Mouse (Mus musculus): ENCODE data around the gene Cnih1.
"Not testable (repeated sequence)": the region's sequence is repeated elsewhere in the genome, so short reads cannot be mapped to it uniquely, and the experiment has no call there.

Gene Cnih1

DNA sequence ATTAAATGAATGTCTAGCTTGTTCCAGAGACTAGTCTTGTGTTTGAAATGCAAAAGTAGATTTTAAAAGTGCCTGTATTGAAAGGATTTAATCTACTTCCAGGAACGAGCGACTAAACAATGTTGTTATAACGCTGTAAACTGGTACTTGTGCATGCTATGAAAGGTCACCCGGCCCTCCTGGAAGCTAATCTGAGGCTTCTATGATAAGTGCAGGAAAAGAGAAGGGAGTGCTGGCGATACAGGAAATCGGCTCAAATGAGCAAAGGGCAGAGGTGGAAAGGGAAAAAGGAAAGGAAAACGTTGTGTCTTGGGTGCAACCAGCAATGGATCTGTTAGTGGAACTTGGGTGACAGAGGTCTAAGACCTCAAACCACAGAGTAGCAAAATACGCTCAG is 292 bp upstream of the Cnih1 start:
- DNase-seq (ENCODE audit: low spot score): no peak

DNA sequence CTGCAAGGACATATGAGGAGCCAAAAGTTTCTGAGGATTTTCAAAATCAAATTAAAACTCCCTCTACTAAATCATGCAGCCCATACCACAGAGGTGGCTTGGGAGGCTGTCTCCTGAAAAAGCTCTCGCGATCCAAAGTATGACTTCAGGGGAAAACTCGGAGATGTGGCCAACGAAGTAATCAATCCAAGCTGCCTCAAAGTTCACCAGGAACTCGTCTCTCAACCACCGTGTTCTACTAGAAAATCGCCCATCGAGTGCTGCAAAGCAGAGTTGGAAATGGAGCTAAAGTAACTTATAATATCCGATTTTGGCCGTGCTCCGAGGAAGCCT is 791 bp downstream of the Cnih1 start:
- DNase-seq (ENCODE audit: low spot score): no peak

DNA sequence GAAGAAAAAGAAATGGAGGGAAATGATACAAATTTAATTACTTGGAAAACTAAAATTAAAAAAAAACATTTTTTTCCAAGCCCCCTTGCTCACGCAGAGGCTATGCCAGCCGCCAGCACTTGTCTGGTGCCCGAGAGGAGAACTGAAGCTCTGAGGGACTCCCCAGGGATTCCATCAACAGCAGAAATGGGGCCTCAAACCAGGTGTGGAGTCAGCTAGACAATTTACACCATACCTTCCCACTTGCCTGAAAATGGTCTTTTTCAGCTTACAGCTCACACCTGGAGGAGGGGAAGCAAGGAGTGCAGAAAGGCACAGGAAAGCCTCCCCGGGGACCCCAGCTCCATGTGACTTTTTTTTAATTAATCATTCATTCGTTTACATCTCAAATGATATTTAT is 3.0 kb downstream of the Cnih1 start:
- DNase-seq (ENCODE audit: low spot score): no peak

DNA sequence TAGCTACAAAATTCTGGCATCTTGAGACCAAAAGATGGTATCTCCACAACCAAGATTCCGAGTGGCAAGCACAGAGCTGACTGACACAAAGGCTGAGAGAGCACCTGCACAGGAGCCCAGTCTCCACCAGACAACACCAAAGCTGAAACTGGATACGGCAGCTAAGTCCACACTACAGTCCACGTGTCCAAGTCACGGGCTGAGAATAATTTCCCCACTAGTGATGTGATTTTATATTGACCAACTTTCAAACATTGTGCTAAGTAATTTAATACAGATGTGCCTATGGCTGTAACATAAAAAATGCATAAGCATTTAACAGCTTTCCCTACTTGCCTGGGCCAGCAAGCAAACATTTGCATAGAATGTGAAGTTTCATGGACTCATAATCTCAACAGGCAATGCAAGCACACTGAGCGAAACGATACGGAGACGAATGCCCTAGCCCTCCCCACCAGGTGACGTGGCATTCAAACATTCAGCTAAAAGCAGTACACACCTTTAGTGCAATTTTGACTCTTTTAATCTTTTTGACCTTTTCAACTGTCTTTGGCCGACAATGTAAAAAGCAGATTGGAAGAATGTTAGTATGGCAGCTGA is 4.8 kb downstream of the Cnih1 start:
- no peak for DNase-seq (ENCODE audit: low spot score)

DNA sequence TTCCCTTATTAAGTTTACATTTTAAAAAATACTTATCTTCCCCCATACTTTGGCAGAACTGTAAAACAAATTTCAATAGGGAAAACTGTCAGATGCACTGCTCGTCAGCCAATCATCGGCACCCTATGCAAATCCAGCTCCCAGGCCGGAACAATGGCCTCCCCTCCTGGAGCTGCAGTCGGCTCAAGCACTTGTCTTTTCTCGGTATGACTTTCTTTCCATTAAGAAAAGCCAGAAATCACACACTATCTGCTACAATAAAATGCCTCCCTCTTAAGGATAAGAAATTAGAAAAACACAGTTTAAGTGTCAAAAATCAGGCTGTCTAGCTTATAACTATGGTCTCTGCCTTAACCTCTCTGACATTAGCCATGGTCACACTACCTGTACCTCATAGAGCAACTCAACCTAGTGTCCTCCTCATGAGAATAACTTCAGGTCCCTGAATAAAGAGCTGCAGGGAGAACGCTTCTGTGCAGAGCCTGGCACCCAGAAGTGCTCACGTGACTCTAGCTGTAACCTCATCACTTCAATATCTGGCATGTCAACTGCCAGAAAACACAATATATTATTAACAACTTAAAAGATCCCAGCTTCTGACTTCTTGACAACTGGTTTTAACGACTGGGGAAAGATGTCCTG is 5.9 kb downstream of the Cnih1 start:
- no peak for DNase-seq (ENCODE audit: low spot score)

DNA sequence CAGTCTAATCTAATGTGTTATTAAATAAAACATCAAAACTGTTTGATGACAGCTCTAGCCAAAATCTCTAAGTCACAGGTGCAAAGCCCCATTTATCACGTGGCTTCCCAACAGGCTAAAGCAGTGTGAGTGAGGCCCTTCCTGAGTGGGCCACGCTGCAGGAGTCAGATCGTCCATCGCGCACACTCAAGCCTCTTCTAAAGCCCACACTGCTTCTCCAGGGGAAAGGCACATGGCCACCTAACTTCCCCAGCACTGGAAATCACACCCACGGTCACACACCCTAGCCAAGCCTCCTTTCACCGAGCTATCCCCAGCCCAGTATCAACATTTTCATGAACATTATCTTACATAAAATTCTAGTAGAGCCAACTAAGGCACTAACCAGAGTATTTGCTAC is 7.1 kb downstream of the Cnih1 start:
- DNase-seq (ENCODE audit: low spot score): no peak

DNA sequence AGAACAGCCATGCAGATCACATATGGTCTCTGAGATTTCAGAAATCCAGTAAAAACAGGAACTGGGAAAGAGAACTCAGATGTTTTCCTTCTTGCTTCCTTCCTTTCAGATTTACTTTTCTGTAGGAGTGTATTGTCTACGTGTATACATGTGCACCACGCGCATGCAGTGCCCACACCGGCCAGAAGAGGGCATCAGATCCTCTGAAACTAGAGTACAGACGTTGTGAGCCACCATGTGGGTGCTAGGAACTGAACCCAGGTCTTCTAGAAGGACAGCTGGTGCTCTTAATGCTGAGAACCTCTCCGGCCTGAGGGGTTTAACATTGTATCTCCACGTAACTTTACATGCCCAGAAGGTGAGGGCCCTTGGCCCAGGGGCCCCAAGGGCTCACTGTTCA is 9.0 kb downstream of the Cnih1 start:
- DNase-seq (ENCODE audit: low spot score): no peak

DNA sequence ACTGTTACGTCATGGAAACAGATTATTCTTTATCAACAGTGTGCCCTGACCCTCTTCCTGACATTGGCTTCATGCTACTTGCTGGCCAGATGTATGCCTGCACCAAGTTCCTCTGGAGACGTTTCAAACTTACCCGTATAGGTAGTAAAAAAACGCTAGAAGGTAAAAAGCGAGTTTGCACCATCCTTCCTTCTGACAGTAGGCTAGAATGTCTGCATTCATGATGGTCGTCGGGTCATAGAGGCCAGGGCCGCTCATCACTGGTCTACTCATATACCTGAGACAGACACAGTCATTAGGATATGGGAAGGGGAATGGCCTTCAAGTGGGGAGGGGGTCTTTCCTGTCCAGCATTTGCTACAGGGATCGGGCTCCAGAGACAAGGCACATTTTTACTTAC is 9.5 kb downstream of the Cnih1 start:
- DNase-seq (ENCODE audit: low spot score): no peak

DNA sequence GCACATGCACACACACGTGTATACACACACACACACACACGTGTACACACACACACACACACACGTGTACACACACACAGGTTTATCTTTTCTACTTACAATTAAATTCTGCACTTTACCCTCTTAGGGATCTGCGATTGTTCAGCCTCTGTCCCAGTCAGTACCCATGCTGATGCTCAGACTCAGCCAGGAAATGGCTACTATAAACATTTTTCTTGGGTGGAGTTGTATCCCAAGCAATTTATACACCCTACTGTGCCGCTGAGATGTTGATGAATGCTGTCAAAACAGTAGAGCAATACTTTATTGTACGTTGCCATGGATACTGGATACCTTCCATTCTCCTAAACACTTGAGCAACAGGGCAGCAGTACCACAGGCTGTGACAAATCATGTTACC is 18.2 kb downstream of the Cnih1 start:
- no peak for DNase-seq (ENCODE audit: low spot score)

DNA sequence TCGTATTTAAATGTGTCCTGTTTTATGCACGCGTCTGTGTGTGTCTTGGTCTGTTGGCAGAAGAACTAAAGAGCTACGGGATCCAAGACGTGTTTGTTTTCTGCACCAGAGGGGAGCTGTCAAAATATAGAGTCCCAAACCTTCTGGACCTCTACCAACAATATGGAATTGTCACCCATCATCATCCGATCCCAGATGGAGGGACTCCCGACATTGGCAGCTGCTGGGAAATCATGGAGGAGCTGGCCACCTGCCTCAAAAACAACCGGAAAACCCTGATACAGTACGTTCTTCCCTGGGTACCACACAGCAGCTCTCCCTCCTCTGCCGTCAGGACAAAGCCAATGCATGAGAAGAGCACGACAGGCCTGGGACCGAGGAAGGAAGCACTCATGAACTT is 21.1 kb downstream of the Cnih1 start:
- peak; percentile 57 for DNase-seq (ENCODE audit: low spot score)

DNA sequence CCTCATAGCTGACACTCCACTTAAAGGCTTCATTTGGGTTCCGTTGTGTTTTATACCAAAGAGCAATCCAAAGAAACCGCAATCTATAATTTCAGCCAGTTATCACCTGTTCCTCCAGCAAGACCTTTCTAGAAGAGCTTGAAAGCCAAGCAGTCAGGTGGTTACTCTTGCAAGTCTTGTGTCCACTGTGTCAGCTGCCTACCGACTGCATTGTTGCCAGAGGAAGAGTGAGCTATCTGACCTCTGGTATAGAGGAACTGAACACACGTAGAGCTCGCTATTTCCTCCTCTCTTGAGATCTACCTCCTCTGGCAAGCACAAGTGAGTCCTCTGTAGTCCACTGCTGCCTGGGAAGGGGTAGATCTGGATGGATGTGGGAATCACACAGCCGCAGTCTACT is 27.0 kb downstream of the Cnih1 start:
- DNase-seq (ENCODE audit: low spot score): no peak

DNA sequence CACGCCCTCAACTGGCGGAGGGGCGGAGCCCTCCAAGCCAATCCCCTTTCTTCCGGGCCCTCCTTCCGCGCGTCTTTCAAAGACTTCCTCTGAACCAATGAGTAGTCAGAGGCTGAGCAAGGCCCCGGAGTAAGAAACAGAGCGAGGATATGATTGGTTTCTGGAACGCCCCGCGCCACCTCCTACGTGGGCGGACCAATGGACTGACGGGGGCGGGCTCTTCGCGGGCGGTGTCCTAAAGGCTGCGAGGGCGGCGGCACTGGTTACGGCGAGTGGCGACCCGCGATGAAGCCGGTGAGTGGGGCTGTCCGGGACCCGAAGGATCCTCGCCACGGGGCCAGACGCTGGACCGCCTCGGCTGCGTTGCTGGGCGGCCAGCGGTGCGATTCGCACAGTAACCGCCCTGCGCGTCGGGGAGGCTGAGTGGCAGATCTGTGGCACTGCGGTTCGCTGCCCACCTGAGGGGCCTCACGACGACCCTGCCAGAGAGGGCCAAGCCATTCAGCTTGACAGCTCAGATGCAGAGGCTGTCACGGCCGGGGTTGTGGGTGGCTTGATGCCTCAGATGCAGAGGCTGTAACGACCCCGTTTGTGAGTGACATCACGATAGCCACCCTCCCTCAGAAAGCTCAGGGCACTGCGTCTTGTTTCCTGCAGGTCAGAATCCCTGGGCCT is 27.7 kb downstream of the Cnih1 start, which contains the start of gene Cdkn3:
Gene Cdkn3, plus strand, starts transcription at position 187 of the 675 bp plus-strand sequence.
- DNase-seq (ENCODE audit: low spot score): peak; percentile 68

DNA sequence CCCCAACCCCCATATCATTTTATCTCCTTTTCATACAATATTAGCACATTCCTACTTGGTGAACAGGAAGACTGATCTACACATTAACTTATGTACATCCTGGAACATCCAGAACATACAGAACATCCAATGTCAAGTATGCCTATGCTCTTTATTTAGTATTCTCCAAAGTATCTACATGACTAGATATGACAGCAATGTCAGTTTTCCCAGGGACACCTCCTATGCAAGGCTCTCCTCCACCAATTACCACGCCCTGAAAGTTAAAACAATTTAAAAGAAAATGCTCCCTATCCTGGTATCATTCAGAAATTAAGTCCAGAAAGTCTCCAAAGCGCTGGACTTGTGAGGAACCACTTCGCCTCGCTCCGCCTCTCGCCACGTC is 28.2 kb downstream of the Cnih1 start:
- DNase-seq (ENCODE audit: low spot score): no peak

DNA sequence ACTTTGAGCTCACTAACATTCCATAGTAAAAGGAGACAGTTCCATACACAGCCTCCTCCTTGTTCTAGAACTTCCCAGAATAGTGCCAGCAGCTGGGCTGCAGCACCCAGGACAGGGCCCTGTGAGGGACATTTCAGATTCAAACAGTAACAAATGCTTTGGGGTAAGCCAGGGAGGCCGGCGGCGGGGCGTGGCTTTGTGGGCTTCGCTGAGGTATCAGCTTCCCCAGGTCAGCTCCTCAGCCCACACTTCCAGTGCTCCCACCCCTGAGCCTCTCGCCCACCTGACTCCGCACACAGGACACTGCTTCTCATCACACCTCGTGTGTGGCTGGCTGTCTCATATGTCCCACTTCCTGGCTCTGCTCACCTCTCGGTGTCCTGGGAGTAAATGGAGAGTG is 30.5 kb downstream of the Cnih1 start:
- no peak for DNase-seq (ENCODE audit: low spot score)

DNA sequence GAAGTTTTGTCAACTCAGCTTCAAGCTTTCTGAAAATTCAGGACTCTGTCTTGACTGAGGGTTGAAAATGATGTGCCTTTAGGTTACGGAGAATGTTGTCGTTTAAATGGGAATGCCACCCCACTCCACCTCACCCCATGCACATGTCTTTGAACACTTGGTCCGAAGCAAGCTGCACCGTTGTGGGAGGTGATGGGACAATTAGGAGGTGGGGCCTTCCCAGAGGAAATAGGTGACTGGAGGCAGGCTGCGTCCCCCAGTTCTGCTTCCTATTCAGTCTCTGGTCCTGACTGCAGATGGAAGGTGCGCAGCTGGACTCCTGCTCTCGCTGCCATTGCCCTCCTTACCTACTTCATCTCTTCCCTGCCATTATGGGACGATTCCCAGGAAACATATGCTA is 32.4 kb downstream of the Cnih1 start:
- DNase-seq (ENCODE audit: low spot score): no peak

DNA sequence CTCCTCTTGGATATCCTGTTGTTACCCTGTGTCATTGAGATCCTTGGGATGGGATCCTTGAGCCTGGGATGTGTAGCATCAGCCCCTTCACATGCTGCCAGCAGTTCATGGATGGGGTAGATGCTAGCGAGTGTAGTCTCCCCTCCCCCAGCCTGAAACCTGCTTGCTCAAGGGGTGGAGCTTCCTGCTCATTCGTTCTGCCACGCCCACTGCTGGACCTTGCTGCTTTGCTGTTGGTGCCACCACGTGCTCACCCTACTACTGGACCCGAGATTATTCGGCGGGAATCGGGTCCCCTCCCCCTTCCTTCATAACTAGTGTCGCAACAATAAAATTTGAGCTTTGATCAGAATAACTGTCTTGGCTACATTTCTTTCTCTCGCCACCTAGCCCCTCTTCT is 33.8 kb downstream of the Cnih1 start:
- DNase-seq (ENCODE audit: low spot score): not testable (repeated sequence)

DNA sequence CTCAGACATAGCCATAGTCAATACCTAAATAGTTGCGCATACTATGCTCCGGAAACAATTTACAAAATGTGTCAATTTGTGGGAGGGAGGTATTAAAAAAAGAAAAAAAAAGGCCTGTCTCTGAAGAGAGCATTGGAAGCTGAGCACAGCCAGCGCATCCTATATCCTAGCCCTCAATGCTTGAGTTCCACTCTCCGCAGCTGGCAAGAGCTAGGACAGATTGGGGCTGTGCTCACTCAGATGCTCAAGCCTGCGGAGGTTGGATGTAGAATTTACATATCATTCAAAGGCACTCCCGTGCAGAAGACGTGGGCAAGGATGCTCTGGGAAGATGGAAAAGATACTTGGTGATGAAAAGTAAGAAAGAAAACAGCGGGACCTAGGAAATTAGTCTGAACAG is 42.8 kb downstream of the Cnih1 start:
- DNase-seq (ENCODE audit: low spot score): no peak

DNA sequence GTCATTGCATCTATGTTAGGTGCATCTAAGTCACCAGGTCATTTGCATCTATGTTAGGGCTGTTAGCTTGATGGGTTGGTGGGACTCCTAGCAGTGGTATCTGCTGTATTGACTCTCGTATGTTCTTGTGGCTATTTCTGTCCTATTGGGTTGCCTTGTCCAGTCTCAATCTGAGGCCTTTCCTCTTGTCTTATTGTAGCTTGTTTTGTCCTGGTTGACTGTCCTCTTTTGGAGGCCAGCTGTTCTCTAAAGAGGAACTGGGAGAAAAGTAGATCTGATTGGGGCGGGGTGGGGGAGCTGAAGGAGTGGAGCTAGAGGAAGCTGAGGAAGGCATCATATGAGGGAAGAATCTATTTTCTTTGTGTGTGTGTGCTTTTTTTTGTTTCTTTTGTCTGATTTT is 45.5 kb downstream of the Cnih1 start:
- no peak for DNase-seq (ENCODE audit: low spot score)

DNA sequence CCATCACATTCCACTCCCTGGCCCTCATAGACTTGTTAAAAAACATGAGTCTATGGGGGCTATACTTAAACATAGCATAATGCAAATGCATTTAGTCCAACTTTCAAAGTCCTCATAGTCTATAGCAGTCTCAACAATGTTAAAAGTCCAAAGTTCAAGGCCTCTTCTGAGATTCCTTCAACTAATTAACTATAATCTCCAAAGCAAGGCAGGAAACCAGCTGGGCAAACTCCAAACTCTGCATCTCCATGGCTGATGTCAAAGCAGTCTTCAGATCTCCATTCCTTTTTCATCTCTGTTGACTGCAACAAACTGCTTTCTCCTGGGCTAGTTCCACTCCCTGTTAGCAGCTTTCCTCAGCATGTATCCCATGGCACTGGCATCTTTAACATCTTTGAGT is 50.9 kb downstream of the Cnih1 start:
- not testable (repeated sequence) for DNase-seq (ENCODE audit: low spot score)

DNA sequence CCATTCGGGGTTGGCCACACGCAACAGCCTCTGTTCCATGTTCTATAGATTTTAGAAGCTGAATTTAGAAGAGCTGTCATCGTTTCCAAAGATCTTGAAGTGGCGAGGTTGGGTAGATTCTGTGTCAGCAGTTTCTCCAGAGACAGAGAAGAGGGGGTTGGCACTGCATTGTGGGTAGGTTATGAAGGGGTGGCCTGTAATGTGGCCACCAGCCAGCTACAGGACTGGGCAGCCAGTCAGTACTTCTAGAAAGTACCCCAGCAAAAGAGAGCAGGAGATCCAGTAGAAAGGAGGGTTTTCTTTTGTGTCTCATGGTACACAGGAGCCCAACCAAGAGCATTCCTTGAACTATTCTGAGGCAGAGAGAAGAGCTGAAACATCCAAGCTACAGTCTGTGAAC is 51.8 kb downstream of the Cnih1 start:
- DNase-seq (ENCODE audit: low spot score): no peak

DNA sequence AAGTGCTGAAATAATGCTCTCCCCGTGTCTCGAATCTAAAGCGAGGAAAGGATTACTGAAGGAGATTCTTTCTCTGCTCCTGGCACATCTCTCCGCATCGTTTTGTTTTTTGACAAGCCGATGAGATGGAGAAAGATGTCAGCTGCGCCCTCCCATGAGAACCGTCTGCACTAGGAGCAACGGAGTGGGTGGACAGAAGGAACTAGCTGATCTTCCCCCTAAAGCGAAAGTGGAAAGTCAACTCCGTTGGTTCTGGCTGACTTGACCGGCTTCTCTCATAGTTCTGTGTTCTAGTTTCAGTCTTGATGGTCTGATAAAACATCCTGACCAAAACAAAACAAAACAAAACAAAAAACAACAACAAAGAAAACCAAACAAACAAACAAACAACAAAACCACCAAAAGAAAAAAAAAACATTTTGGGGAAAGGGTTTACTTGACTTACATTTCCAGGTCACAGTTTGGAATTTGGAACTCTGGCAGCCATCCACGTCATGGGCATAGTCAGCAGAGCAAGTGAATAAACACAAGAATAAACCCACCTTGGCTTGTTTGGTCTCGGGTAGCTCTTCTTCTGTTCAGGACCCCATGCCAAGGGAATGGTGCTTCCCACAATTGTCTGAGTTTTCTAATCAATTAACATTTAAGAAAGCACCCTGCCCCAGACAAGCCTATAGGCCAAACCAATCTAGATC is 53.3 kb downstream of the Cnih1 start:
- no peak for DNase-seq (ENCODE audit: low spot score)

DNA sequence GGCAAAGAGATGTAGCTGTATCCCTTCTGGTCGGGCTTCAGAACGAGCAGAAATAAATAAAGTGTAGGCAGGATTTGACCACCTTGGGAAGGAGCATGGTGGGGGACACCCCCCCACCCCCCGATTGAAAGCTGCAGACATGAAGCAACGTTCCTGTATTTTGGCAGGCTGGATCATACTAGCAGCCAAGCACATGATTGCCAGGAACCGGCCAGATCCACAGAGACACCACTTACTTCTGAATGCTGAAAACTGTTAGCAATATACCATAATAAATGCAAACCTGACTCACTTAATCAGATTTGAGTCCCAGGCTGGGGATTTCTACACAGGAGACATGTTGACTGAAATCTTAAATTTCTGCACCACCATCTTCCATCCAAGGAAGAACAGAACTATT is 53.9 kb downstream of the Cnih1 start:
- DNase-seq (ENCODE audit: low spot score): no peak

DNA sequence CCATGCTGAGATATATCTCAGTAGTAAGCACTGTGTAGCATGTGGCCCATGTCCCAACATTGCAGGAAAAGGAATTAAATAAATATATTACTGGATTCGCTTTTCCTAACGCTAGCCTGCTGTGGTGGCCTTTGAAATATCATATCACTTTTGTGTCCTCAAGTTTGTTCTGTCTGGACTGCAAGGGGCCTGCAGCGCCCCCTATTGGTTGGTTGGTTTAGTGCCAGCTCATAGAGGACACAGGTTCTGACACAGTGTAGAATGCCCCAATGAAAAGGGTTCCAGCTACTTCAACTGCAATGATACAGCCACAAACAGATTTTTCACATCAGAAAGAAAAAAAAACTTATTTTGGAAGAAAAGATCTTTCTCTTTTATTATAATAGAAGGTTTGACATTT is 62.5 kb downstream of the Cnih1 start:
- DNase-seq (ENCODE audit: low spot score): no peak
